Mouse (Mus musculus) gastrocnemius, postnatal 25 days (tissue): ENCODE results near the gene Pik3ap1. TPM values are rescaled to one million over a fixed set of nuclear protein-coding genes. Genes with fewer than 3 reads are reported as not detected.
"Not testable (repeated sequence)": the region's sequence is repeated elsewhere in the genome, so short reads cannot be mapped to it uniquely, and the experiment has no call there.

Source experiments
- DNase-seq: peaks from one replicate; pipeline ENCODE4 v3.0.0; 2022
- total RNA-seq, 2 experiments: library from RNA; stranded (reverse); gene quantifications; 1 replicate in 1 of 2; 2 replicates in 1 of 2; pipeline ENCODE4 v1.2.3; 2021

Gene Pik3ap1
- total RNA-seq, 2 experiments from 2014 or later = 0.33 to 0.56 TPM

DNA sequence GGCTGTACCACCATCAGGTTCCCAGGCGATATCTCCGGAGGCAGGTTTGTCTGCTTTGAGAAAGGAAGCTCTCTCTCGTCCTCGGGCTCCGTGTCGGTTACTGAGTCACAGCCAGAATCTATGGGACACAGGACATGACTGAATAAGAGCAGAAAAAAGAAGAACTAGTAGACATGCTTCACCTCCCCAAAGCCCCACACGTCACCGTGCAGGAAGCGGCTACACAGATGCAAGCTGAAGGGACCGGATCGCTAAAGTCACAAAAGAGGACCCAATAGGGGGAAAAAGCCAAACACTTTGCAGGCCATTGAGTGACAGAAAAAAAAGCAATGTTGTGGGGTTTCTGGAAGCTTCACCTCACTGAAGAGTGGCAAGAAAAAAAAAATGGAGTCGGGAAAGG lies 52.7 kb downstream of the Pik3ap1 start:
- DNase-seq = no peak

- DNase-seq = no peak
Measured at GRCm38 (mm10) chr19:41330401-41330800, 54.5 kb downstream of the Pik3ap1 start.

DNA sequence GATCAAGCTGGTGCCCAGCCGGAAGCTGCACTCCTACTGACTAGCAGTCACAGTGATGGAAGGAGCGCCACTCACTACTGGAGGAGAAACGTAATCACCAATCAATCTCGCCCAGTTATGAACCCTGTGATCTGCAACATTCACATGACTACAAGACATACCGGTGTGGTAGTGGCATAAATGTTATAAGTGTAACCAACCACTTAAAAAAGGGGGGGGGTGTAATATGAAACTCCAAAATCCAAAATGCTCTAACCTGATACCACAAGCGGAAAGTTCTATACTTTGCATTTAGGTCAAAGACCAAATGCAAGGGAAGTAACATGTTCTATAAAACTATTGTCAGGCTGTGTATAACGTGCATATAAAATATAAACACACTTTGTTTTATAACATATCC lies 54.9 kb downstream of the Pik3ap1 start:
- DNase-seq = no peak

DNA sequence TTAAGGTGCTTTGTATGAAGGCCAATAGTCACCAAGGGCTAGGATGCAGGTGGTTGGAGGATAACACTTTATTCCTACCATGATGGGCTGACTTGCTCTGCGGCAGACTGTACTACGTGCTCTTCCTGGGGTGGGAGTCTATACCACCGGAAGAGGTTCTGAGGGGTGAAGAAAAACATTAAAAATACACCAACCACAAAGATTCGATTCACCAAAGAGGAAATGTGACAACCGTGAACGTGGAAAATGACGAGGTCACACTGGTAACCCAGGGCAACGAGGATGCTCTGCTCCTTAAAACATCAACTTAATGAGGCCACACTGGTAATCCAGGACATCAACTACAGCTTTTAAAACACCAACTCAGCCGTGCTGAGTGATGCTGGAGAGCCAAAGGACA lies 56.2 kb downstream of the Pik3ap1 start:
- DNase-seq = no peak

- DNase-seq = no peak
Measured at GRCm38 (mm10) chr19:41323813-41324212, 61.1 kb downstream of the Pik3ap1 start.

DNA sequence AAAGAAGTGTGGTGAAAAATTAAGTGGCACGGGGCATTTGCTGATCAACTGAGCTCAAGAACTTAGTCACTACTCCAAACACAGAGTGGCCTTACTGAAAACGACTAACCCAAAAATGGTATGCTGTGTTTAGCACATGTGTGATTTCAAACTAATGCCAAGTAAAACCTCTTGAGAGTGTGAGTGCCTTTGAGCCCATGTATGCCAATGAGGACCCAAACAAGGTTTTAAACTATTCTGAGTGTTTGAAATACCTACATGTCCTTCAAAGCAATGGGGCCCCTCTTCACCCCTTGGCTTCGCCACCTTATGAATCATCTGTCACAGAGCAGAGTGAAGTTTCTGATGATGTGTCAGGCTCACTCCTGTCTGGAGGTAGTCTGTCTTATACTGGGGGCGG lies 61.8 kb downstream of the Pik3ap1 start:
- no peak for DNase-seq

DNA sequence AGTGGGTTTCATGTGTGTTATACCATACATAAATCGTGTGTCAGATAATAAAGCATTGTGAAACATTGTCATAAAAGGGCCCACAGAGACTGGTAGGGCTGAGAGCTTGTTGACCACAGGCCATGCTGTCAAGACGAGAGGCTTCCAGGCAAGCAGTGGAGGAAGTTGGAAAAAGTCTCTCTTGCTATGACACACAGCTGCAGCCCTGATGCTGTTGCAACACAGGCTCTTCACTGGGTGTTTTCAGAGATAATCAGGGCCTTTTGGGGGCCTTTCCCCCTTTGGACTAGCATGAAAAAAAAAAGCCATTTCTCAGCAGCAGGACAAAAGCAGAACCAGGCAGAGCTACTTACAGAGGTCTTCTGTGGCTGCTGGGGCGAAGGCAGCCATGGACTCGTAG lies 63.8 kb downstream of the Pik3ap1 start:
- no peak for DNase-seq

DNA sequence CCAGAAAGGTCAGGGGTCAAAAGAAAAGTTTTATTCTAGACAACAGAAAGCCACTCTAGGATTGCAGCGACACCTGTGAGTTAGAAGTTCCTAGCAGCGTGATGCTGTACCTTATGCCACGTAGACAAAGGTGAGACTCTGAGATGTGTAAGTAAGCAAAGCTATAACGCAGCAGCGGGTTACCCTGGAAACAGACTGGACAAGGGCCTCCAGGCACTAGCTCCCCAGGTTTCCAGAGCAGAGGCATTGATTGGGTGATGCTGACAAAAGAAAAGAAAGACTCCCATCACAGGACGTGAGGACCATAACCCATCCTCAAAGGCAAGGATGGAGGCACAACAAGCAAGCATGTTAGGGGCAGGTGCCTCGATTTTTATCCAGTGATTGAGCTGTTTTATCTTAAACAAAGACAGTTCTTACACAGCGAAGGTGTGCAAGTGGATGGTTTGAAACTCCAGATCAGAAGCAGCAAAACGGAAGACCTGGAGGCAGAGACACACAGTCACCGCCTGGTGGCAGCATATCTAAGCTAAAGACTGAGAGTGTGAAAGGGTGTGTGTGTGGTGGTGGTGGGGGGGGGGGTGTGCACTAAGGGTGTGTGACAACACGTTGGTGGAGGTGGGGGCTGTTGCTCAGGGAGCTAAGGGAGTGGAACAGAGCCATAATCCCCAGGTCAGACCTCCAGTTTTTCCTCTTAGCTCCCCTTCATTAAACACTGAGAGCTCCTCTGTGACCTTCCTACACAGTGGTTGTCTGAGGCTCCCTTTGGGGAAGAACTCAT lies 67.4 kb downstream of the Pik3ap1 start:
- DNase-seq = no peak

DNA sequence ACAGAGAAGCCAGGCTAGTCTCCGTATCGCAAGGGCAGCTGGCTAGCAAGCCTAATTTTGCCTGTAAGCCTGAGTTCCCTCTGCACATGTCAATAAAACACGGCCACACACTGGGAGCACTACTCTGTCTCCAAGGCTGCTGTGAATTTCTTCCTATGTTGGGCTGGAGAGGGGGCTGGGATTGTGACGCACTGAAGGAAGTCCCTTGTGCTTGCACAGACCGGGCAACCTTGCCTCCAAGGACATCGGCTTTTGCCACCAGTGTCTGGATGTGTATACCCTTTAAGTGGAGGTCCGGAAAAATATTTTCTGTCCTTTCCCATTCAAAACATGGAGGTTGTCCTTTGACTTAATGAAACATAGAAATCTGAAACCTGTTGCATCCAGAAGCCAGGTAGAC lies 70.2 kb downstream of the Pik3ap1 start:
- DNase-seq = no peak

- no peak for DNase-seq
Measured at GRCm38 (mm10) chr19:41313663-41314062, 71.2 kb downstream of the Pik3ap1 start.

DNA sequence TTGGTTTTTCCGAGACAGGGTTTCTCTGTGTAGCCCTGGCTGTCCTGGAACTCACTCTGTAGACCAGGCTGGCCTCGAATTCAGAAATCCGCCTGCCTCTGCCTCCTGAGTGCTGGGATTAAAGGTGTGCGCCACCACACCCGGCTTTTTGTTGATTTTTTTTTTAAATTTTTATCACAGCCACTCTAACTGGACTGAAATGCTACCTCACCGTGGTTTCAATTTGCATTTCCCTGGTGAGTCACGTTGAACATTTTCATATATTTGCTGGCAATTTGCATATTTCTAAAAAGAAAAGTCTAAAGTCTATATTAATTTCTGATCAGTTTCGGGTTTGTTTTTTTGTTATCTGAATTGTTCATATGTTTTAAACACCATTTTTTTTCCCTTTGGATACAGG lies 72.3 kb downstream of the Pik3ap1 start:
- DNase-seq = not testable (repeated sequence)

GRCm38 (mm10) chr19:41312027-41312426 lies 72.9 kb downstream of the Pik3ap1 start:
- DNase-seq = no peak

DNA sequence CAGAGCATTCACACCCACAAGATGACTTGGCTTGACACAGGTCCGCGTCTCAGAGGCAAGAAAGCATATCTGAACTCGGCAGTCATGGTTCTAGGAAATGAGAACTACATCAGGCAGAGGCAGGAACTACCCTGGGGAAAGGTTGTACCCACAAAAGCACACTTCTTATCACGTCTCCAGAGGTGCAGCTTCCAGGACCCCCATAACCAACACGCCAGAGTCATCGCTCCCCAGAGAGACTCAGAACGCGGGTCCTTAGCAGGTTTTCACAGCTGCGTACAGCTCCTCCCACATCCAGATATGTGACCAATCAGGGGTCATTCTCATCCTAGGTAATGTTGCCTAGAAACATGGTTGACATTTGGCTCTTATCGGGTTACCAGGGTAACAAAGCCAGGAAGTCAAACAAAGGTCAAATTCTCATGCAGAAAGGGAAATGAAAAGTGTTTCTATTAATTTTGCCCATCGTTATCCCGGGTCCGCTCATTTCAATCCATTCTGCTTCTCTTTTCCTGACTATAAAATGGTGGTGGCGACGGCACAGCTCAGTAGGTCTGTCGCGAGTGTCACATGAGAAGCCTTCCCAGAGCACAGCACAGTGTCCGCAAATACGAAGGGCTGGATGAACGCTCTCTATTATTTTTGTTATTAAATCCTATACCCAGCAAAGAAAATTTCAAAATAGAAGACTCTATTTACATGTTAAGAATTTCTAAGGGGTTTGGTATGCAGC lies 73.8 kb downstream of the Pik3ap1 start:
- no peak for DNase-seq

- DNase-seq = no peak
Measured at GRCm38 (mm10) chr19:41303933-41304332, 81.0 kb downstream of the Pik3ap1 start.

DNA sequence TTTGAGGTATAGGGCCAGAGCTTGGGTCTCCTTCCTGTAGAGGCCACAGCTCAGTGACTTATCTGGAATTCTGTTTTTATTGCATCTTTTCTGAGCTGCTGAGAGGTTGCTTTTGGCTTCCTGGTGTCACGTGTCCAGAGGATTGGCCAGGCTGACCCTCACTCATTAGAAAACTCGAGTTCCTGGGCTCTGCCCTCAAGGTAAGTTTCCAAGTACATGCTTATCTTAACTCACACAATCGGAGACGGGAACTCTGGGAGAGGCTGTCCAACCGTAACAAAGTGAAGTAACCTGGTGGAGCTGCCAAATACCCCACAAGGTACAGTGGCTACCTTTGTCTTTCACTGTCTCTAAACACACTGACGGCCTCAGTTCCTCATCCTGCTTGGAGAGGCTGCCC lies 81.5 kb downstream of the Pik3ap1 start:
- DNase-seq = no peak

GRCm38 (mm10) chr19:41301856-41302255 lies 83.0 kb downstream of the Pik3ap1 start:
- DNase-seq = no peak

- no peak for DNase-seq
Measured at GRCm38 (mm10) chr19:41299446-41299845, 85.5 kb downstream of the Pik3ap1 start.

DNA sequence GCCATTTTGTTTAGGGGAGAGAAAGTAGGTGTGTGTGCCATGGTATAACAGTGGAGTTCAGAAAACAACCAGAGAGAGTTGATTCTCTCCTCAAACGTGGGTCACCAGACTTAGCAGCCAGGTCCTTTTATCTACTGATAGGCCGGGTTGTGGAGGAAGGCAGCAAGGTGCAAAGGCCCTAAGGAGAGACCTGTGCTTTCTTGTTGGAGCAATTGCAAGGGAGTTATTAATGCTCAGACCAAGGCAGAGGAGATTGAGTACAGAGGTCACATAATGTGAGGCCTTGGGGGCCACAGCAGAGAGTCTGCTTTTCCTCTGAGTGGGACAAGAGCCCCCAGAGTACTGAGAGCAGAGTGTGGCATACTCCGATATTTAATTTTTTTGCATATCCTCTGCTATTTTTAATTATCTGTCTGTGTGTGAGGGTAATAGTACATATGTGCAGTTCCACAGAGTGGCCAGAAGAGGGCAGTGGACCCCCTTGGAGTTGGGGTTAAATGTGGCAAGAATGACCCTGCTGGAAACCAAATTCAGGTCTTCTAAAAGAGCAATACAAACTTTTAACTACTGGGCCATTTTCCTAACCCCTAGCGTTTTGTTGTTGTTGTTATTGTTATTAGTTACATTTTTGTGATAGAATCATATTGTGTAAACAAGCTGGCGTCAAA lies 93.8 kb downstream of the Pik3ap1 start:
- no peak for DNase-seq

DNA sequence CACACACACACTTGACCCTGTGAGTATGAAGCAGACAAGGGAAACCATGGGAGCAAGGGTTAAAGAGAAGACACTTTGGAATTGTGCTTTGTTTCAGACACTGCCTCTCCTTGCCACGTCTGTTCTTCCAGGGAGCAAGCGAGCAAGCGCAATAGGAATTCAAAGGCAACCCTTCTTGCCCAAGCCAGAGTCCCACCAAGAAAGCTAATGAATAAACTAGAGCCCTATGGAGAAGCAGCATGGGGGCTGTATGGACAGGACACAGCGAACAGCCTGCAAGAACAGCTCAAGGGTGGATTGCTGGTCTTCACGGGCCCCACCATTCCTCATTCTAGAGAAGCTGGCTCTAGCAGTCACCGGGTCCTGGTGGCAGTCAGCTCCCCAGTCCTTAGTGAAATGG lies 96.3 kb downstream of the Pik3ap1 start:
- no peak for DNase-seq

DNA sequence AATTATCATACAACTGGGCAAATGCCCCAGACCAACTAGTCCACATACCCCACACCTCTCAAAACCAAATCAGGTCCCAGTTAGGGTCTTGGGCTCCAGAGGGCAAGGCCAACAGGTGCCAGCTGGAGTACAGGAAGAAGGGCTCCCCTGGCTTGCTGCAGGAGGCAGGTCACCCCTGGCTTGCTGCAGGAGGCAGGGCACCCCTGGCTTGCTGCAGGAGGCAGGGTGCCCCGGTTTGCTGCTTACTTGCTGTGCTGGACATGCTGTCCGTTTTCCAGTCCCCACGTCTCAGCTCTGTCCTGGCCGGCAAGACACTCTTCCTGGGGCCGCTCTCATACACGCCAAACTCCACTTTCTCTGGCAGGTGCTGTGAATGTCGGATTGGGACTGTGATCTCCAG lies 97.7 kb downstream of the Pik3ap1 start:
- DNase-seq = no peak

GRCm38 (mm10) chr19:41284515-41284914 lies 100.4 kb downstream of the Pik3ap1 start:
- no peak for DNase-seq

DNA sequence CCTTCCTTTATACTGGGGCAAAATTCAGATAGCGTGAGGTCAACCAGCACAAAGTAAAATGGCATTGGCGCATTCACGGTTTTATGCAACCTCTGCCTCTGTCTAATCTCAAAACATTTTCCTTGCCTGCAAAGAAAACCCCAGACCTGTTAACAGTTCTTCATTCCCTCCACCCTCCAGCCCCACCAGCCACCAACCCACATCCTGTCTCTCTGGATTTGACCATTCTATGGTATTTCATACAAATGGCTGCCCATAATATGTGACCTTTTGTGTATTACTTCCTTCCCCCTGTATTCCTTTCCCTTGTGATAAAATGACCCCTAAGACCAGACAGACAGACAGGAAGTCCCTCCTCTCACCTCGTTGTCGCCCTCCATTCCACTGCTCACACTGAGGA lies 102.2 kb downstream of the Pik3ap1 start:
- no peak for DNase-seq

- DNase-seq = no peak
Measured at GRCm38 (mm10) chr19:41282216-41282615, 102.7 kb downstream of the Pik3ap1 start.
